Mouse (Mus musculus) left cerebral cortex, postnatal 10 days (tissue): Measurements from ENCODE around the gene Zfp968. TPM values are rescaled to one million over a fixed set of nuclear protein-coding genes. Genes with fewer than 3 reads are reported as not detected.
"Not testable (repeated sequence)": the region's sequence is repeated elsewhere in the genome, so short reads cannot be mapped to it uniquely, and the experiment has no call there.

ENCODE experiments used
- DNase-seq, 2 experiments: peaks; one replicate each; pipeline ENCODE4 v3.0.0; 2021 to 2022; ENCODE audit warnings: low spot score in 2 of 2, mixed read lengths in 1 of 2; ENCODE audit errors: extremely low spot score in 1 of 2
- intact Hi-C: fragments of 180-260 bp; cut with DNase I; formaldehyde crosslinking; loops from one replicate; pipeline ENCODE4 v1.15.1; 2025
- total RNA-seq, 2 experiments: library from RNA; stranded (reverse); gene quantifications; 2 replicates each; pipeline ENCODE4 v1.2.3; 2021

Zfp968 gene
- total RNA-seq, result 1 to 10 TPM; 3.0 to 3.7 TPM

DNA sequence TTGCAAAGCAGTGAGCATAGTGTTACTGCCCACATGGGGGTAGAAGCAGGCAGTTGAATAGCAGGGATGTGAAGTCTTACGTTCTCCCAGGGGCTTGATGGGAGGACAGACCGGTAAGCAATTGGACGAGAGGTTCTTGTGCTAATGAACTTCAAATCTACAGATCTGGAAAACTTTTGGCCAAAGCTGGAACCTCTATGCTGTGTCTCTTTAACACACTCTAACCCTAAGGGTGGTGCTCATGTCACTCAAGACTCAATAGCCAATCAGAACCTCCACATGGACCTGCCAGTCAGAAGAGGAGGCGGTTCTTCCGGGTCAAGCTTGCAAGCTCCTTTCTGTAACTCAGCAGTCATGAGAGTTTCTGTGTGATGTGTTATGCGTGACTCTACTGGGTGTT, at the start of gene Zfp968:
Zfp968 (plus strand) TSS at position 301 of the 400 bp plus-strand sequence.
- DNase-seq, intact Hi-C loops: not testable (repeated sequence)

- intact Hi-C loops, DNase-seq: not testable (repeated sequence)
These were observed 34.1 kb upstream of the Zfp968 start, which contains the start of gene Gm4631 for GRCm38 (mm10) chr2:175338097-175338496. Gene Gm4631, minus strand, starts transcription at chr2:175338197.

Other genes starting within 250 kb of the Zfp968 start
- 10 to 100 TPM; 12.5 to 15.4 TPM for gene Gm14399, start 230.4 kb upstream of the Zfp968 start, total RNA-seq
- gene Gm14443, start 196.6 kb upstream of the Zfp968 start, total RNA-seq, result 1 to 10 TPM; 1.9 to 2.1 TPM
- gene Gm14391, start 165.5 kb upstream of the Zfp968 start, total RNA-seq, result 10 to 100 TPM; 84.8 to 86.5 TPM
- gene Gm14440, start 97.3 kb upstream of the Zfp968 start, total RNA-seq, result 1 to 10 TPM in 1 of 2 experiments, not detected in 1; 7.6 TPM
- gene Gm4631, start 34.2 kb upstream of the Zfp968 start, total RNA-seq, result 10 to 100 TPM; 39.8 to 41.5 TPM
- gene Gm4724, start 63.4 kb downstream of the Zfp968 start, total RNA-seq, result 10 to 100 TPM; 12.2 to 13.2 TPM
- gene Zfp965, start 97.5 kb downstream of the Zfp968 start, total RNA-seq, result 1 to 10 TPM; 5.7 to 9.9 TPM